9 mouse cellular contexts compared by ENCODE assay signal in genomic region chr17:51813784-51814120, GRCm38 (mm10). TPM values are rescaled to one million over a fixed set of nuclear protein-coding genes. Genes with fewer than 3 reads are reported as not detected.
DNase-seq lines count a peak whose midpoint lies in the region; ATAC-seq and TF ChIP-seq lines count a peak whose summit lies in the region.
"Had no signal": no experiment of that assay in that cellular context is flagged by ENCODE, and none has a peak within 500 bp of the region (broad histone marks: within the 10 kb centered on the region; RNA-seq: fewer than 3 reads in every experiment).

No protein-coding gene starts in this region.

- WGBS in heart, embryonic 14.5 days, result 0% methylated on average over 6 of the region's 6 CpGs
- under 1% methylated on average over 6 of the region's 6 CpGs for WGBS in bone marrow, adult 2 months
- WGBS in hindbrain, embryonic 15.5 days, result 3% methylated on average over 6 of the region's 6 CpGs
- WGBS in midbrain, embryonic 12.5 days, result 3% methylated on average over 6 of the region's 6 CpGs

- no peaks in the 10 kb centered on the region for H3K9me3 ChIP-seq in heart, embryonic 14.5 days (ENCODE audit: control insufficient read depth, low read length)
- H3K9me3 ChIP-seq in hindbrain, embryonic 15.5 days, result no peaks in the 10 kb centered on the region
- no peaks in the 10 kb centered on the region for H3K9me3 ChIP-seq in midbrain, embryonic 12.5 days

- no peak for TF ChIP-seq CTCF in bone marrow, adult 2 months (IDR thresholded peaks at IDR 0.05; ENCODE audit: control insufficient read depth, insufficient read depth, low read length)

- DNase-seq in heart, adult 8-10 months (ENCODE audit: low spot score), result no peak
- DNase-seq in urinary bladder, postnatal 25 days (ENCODE audit: low spot score), result no peak
- no peak for DNase-seq in left cerebral cortex, postnatal 14 days (ENCODE audit: low spot score in 2 of 2)
- no peak for DNase-seq in embryo, embryonic 10.5 days (ENCODE audit: low spot score)

- peaks cover 0 to 6% of the 10 kb centered on the region in 2 experiments; a peak in 1 of 4 replicates for H3K4me1 ChIP-seq in heart, embryonic 14.5 days (ENCODE audit: control insufficient read depth in 2 of 2, insufficient read depth in 2 of 2, low read length in 2 of 2)
- H3K4me1 ChIP-seq in bone marrow, adult 2 months (ENCODE audit: control insufficient read depth, insufficient read depth, low read length), result no peaks in the 10 kb centered on the region
- H3K4me1 ChIP-seq in hindbrain, embryonic 15.5 days (replicated peaks), result peaks cover 22% of the 10 kb centered on the region
- peaks cover 9% of the 10 kb centered on the region; the same call in 1 of the 2 replicates for H3K4me1 ChIP-seq in midbrain, embryonic 12.5 days

- peak overlapping the region; percentile 49 to 93; a peak in 3 of 4 replicates for H3K27ac ChIP-seq in heart, embryonic 14.5 days (replicated peaks in 1 of 2; ENCODE audit: control insufficient read depth in 1 of 2, insufficient read depth in 1 of 2, low read depth in 2 of 2, low read length in 2 of 2)
- H3K27ac ChIP-seq in bone marrow, adult 2 months (ENCODE audit: control insufficient read depth, insufficient read depth, low read depth, low read length, poor library complexity), result peak overlapping the region; percentile 76
- H3K27ac ChIP-seq in hindbrain, embryonic 15.5 days (replicated peaks), result peak overlapping the region; percentile 94
- peak overlapping the region; percentile 95 for H3K27ac ChIP-seq in midbrain, embryonic 12.5 days (replicated peaks)

- no peaks in the 10 kb centered on the region for H3K27me3 ChIP-seq in heart, embryonic 14.5 days (ENCODE audit: control insufficient read depth, insufficient read depth, low read length)
- H3K27me3 ChIP-seq in hindbrain, embryonic 15.5 days, result no peaks in the 10 kb centered on the region
- no peaks in the 10 kb centered on the region for H3K27me3 ChIP-seq in midbrain, embryonic 12.5 days

- H3K4me2 ChIP-seq in heart, embryonic 14.5 days (ENCODE audit: low read length), result peak overlapping the region; percentile 70
- H3K4me2 ChIP-seq in hindbrain, embryonic 15.5 days, result peak overlapping the region; percentile 87
- H3K4me2 ChIP-seq in midbrain, embryonic 12.5 days (replicated peaks), result peak overlapping the region; percentile 66

- peak overlapping the region; percentile 89 for H3K9ac ChIP-seq in heart, embryonic 14.5 days (ENCODE audit: low read length)
- H3K9ac ChIP-seq in hindbrain, embryonic 15.5 days, result peak overlapping the region; percentile 73
- peak overlapping the region; percentile 82 for H3K9ac ChIP-seq in midbrain, embryonic 12.5 days (replicated peaks)

- intact Hi-C loops in left cerebral cortex, postnatal 14 days (cut with DNase I), result no loop called here

- peaks cover 4% of the 10 kb centered on the region for H3K36me3 ChIP-seq in heart, embryonic 14.5 days (ENCODE audit: control insufficient read depth, insufficient read depth, low read length)
- no peaks in the 10 kb centered on the region for H3K36me3 ChIP-seq in hindbrain, embryonic 15.5 days
- 0 out of 2 replicates have a peak, but pooled peaks cover 4% of the 10 kb centered on the region for H3K36me3 ChIP-seq in midbrain, embryonic 12.5 days
- H3K36me3 ChIP-seq: G1E had no signal

- peak overlapping the region; percentile 93 to 96 for H3K4me3 ChIP-seq in heart, embryonic 14.5 days (ENCODE audit: control insufficient read depth in 1 of 2, insufficient read depth in 1 of 2, low read depth in 1 of 2, low read length in 2 of 2)
- peak overlapping the region; percentile 57 for H3K4me3 ChIP-seq in bone marrow, adult 2 months (replicated peaks; ENCODE audit: control insufficient read depth, low read depth, low read length)
- peak overlapping the region; percentile 81 for H3K4me3 ChIP-seq in hindbrain, embryonic 15.5 days
- peak overlapping the region; percentile 69 for H3K4me3 ChIP-seq in midbrain, embryonic 12.5 days

- ATAC-seq in heart, embryonic 14.5 days (ENCODE audit: insufficient number of reproducible peaks, insufficient read depth, low FRiP score, low read depth), result no peak
- no peak for ATAC-seq in hindbrain, embryonic 15.5 days (ENCODE audit: low FRiP score, low read depth)
- no peak for ATAC-seq in midbrain, embryonic 12.5 days (ENCODE audit: low FRiP score, low read depth)

- TF ChIP-seq POLR2A in bone marrow, adult 2 months (IDR thresholded peaks at IDR 0.05; ENCODE audit: borderline replicate concordance, control insufficient read depth, low read depth, low read length), result no peak

RNA-seq across cellular contexts. Expression of gene Satb1, which starts 19.3 kb away (rescaled TPM):
- 11.7 and 12.2 TPM in 2 replicates for polyA plus RNA-seq in heart, embryonic 14.5 days (2014; fragmentation: Nextera tagmentation; extraction: Ambion mirVana)
- 10 to 100 TPM; 24.0 to 29.1 (median 26.7) TPM for total RNA-seq in heart, adult 8-10 months (2022)
- 5.6 and 17.5 TPM in 2 replicates for polyA plus RNA-seq in bone marrow, adult 2 months (2011; ENCODE audit: insufficient read depth, insufficient read length, low replicate concordance, missing spikeins)
- 33.5 and 34.4 TPM in 2 replicates for polyA plus RNA-seq in hindbrain, embryonic 15.5 days (2015; fragmentation: Nextera tagmentation; extraction: Ambion mirVana)
- 35.9 and 38.8 TPM in 2 replicates for polyA plus RNA-seq in midbrain, embryonic 12.5 days (2016; fragmentation: Nextera tagmentation; extraction: Ambion mirVana)
- total RNA-seq in left cerebral cortex, postnatal 14 days (2021), result 100 to 1,000 TPM; 142 to 148 TPM
- polyA plus RNA-seq: G1E had no signal
